Mouse (Mus musculus): ENCODE data around the gene Olfr221. TPM values are rescaled to one million over a fixed set of nuclear protein-coding genes. Genes with fewer than 3 reads are reported as not detected.
A peak's percentile ranks its signal among the peaks of the same experiment; 100 is the strongest.

The Olfr221 gene
- polyA plus RNA-seq, 1 experiment: not detected

- Histone ChIP-seq H3K27me3 (ENCODE audit: control insufficient read depth, insufficient read depth, insufficient read length) (no peaks in the 10 kb centered on the region), H3ac (ENCODE audit: control insufficient read depth, insufficient read length, low read depth) (no peak overlapping the region), H3K79me2 (ENCODE audit: control insufficient read depth, insufficient read depth) (peaks cover 29% of the 10 kb centered on the region), H3K4me3 (ENCODE audit: insufficient read depth, poor library complexity, severe bottlenecking) (no peak overlapping the region), H3K79me3 (ENCODE audit: low read depth) (peaks cover 5% of the 10 kb centered on the region), H3K36me3 (ENCODE audit: control insufficient read depth, insufficient read depth) (peaks cover 38% of the 10 kb centered on the region)
- no peak for TF ChIP-seq MYOD1 (IDR thresholded peaks at IDR 0.05; ENCODE audit: control insufficient read depth, insufficient read length, low read depth)
- TF ChIP-seq CEBPB (IDR thresholded peaks at IDR 0.05; ENCODE audit: low read depth): no peak
- no peak for TF ChIP-seq CTCF (IDR thresholded peaks at IDR 0.05; ENCODE audit: control insufficient read depth, insufficient read depth, insufficient read length)
- no peak for TF ChIP-seq FOSL1 (IDR thresholded peaks at IDR 0.05; ENCODE audit: insufficient read depth, low read length, poor library complexity, severe bottlenecking)
- TF ChIP-seq MAX (IDR thresholded peaks at IDR 0.05): no peak
- TF ChIP-seq USF1 (IDR thresholded peaks at IDR 0.05; ENCODE audit: low read depth): no peak
- TF ChIP-seq MYOG (IDR thresholded peaks at IDR 0.05; ENCODE audit: control insufficient read depth, extremely low read depth, insufficient read length): no peak
These were observed 55.1 kb downstream of the Olfr221 start for GRCm38 (mm10) chr14:51987177-51987576.

GRCm38 (mm10) chr14:51986153-51986505, 56.1 kb downstream of the Olfr221 start:
- Histone ChIP-seq H3K79me3 (ENCODE audit: low read depth) (peaks cover 5% of the 10 kb centered on the region), H3K36me3 (ENCODE audit: control insufficient read depth, insufficient read depth) (peaks cover 30% of the 10 kb centered on the region), H3K4me3 (ENCODE audit: insufficient read depth, poor library complexity, severe bottlenecking) (peak overlapping the region; percentile 59), H3ac (ENCODE audit: control insufficient read depth, insufficient read length, low read depth) (peak overlapping the region; percentile 58), H3K79me2 (ENCODE audit: control insufficient read depth, insufficient read depth) (peaks cover 29% of the 10 kb centered on the region), H3K27me3 (ENCODE audit: control insufficient read depth, insufficient read depth, insufficient read length) (no peaks in the 10 kb centered on the region)
- TF ChIP-seq MYOD1 (IDR thresholded peaks at IDR 0.05; ENCODE audit: control insufficient read depth, insufficient read length, low read depth) (no peak), CEBPB (IDR thresholded peaks at IDR 0.05; ENCODE audit: low read depth) (peak; percentile 47)

DNA sequence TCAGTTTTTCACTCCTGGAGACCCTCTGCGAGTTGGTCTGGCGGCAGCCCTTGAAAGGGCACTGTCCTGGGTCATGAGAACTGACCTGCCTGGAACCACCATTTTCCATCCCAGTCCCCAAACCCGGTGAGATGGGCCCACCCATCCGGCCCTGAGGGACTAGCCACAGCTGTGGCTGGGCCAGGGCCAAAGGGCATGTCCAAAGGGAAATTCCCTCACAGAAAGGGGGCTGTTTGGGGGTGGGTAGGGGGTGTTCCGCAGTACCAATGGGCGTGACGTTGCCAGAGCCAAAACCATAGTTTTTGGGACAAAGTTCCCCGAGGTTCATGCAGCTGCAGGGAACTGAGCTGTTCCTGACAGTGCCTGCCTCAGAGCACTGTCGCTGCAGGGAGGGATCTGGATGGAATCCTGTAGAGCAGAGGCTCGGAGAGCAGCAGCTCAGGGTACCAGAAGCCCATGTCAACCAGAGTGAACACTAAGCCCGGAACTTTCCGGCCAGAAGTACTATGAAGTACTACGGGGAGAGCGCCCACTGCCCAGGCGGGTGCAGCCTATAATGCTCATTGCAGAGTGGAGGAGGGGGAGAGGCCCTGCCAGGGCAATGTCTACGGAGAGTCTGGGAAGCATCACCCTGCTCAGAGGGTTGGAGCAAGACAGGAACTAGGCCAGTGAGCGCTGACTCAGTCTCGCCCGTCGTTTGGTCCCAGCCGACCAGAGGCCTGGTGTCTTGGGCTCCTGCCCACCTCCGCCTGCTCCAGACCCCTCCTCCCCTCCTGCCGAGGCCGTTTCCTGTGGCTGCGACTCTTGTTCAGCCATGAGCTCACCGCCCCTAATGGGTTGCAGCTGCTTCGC, 56.7 kb downstream of the Olfr221 start:
- Histone ChIP-seq H3K79me3 (ENCODE audit: low read depth) (peaks cover 5% of the 10 kb centered on the region), H3K36me3 (ENCODE audit: control insufficient read depth, insufficient read depth) (peaks cover 24% of the 10 kb centered on the region), H3K79me2 (ENCODE audit: control insufficient read depth, insufficient read depth) (peaks cover 29% of the 10 kb centered on the region), H3K4me3 (ENCODE audit: insufficient read depth, poor library complexity, severe bottlenecking) (peak overlapping the region; percentile 59), H3K27me3 (ENCODE audit: control insufficient read depth, insufficient read depth, insufficient read length) (no peaks in the 10 kb centered on the region), H3ac (ENCODE audit: control insufficient read depth, insufficient read length, low read depth) (peak overlapping the region; percentile 99)
- TF ChIP-seq MYOG (IDR thresholded peaks at IDR 0.05; ENCODE audit: control insufficient read depth, extremely low read depth, insufficient read length): no peak
- peak; percentile 76 for TF ChIP-seq MYOD1 (IDR thresholded peaks at IDR 0.05; ENCODE audit: control insufficient read depth, insufficient read length, low read depth)

DNA sequence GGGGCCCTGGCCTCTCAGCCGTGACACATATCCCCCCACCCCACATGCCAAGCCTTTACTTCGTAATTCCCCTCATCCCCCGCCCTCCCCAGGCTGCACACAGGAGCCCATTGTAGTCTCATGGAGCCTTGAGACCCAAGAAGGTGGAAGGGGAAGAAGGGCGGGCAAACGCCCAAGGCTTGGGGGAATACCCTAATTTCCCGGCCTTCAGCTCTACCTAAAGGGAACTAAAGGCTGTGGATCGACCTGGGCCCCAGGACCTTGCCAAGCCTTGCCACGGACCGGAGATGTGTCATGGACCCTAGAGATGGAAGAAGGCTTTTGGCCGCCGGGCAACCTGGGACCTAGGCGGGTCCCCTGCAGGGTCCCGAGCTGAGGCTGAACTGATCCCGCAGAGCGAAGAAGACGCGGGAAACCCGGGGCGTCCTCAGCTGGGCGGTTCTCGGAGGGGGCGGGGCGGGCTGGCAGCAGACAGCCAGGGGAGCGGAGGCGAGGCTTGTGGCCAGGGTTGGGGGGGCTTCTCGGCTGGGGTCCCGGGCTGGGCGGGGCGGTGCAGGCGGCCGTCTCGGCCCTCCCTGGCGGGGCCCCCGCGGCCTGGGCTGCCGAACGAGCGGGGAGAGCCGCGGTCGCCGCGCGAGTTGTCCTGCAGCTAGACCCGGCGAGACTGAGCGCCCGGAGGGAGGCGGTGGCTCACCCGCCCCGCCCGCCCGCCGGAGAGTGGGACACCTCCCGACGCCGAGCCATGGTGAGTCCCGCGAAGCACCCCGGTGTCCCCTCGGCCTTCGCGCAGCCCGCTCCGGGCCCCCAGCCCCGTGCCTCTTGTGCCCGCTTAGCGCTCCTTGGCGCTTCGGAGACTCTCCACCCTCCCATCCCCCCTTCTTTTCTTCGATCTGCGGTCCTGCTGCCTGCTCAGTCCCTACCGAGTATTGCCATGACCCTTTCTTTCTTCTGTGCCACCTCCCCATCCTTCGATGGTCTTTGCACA, 57.7 kb downstream of the Olfr221 start, which contains the start of gene Arhgef40:
Gene Arhgef40 (plus strand): TSS at position 473 of the 985 bp plus-strand sequence.
- Histone ChIP-seq H3K4me3 (ENCODE audit: insufficient read depth, poor library complexity, severe bottlenecking) (peak within 1 kb of the TSS; percentile 59), H3K27me3 (ENCODE audit: control insufficient read depth, insufficient read depth, insufficient read length) (no peaks in the 10 kb centered on the region), H3ac (ENCODE audit: control insufficient read depth, insufficient read length, low read depth) (peak within 1 kb of the TSS; percentile 99), H3K36me3 (ENCODE audit: control insufficient read depth, insufficient read depth) (peaks cover 18% of the 10 kb centered on the region), H3K79me2 (ENCODE audit: control insufficient read depth, insufficient read depth) (peaks cover 29% of the 10 kb centered on the region), H3K79me3 (ENCODE audit: low read depth) (peaks cover 5% of the 10 kb centered on the region)
- TF ChIP-seq MYOD1 (IDR thresholded peaks at IDR 0.05; ENCODE audit: control insufficient read depth, insufficient read length, low read depth) (no peak), MYOG (IDR thresholded peaks at IDR 0.05; ENCODE audit: control insufficient read depth, extremely low read depth, insufficient read length) (no peak), CEBPB (IDR thresholded peaks at IDR 0.05; ENCODE audit: low read depth) (no peak)

Other genes starting within 250 kb of the Olfr221 start
- not detected for gene AY358078, start 242.4 kb downstream of the Olfr221 start, polyA plus RNA-seq (2012; fragmentation: generic; extraction: Trizol)
- not detected for gene Ear6, start 188.8 kb downstream of the Olfr221 start, polyA plus RNA-seq (2012; fragmentation: generic; extraction: Trizol)
- 20.1 TPM for gene Mettl17, start 157.6 kb downstream of the Olfr221 start, polyA plus RNA-seq (2012; fragmentation: generic; extraction: Trizol)
- gene Slc39a2, start 149.6 kb downstream of the Olfr221 start, polyA plus RNA-seq (2012; fragmentation: generic; extraction: Trizol): 0.08 TPM
- gene Ndrg2, start 128.3 kb downstream of the Olfr221 start, polyA plus RNA-seq (2012; fragmentation: generic; extraction: Trizol): 24.7 TPM
- gene Tppp2, start 124.0 kb downstream of the Olfr221 start, polyA plus RNA-seq (2012; fragmentation: generic; extraction: Trizol): not detected
- not detected for gene Rnase13, start 119.7 kb downstream of the Olfr221 start, polyA plus RNA-seq (2012; fragmentation: generic; extraction: Trizol)
- 55.6 TPM for gene Arhgef40, start 57.7 kb downstream of the Olfr221 start, polyA plus RNA-seq (2012; fragmentation: generic; extraction: Trizol)
- 0.46 TPM for gene Tmem253, start 26.8 kb downstream of the Olfr221 start, polyA plus RNA-seq (2012; fragmentation: generic; extraction: Trizol)
- 17.6 TPM for gene Zfp219, start 21.7 kb downstream of the Olfr221 start, polyA plus RNA-seq (2012; fragmentation: generic; extraction: Trizol)
- 231 TPM for gene Hnrnpc, start 61.6 kb upstream of the Olfr221 start, polyA plus RNA-seq (2012; fragmentation: generic; extraction: Trizol)
- gene Rpgrip1, start 68.2 kb upstream of the Olfr221 start, polyA plus RNA-seq (2012; fragmentation: generic; extraction: Trizol): 2.4 TPM
- 25.3 TPM for gene Supt16, start 155.0 kb upstream of the Olfr221 start, polyA plus RNA-seq (2012; fragmentation: generic; extraction: Trizol)
- gene Chd8, start 215.3 kb upstream of the Olfr221 start, polyA plus RNA-seq (2012; fragmentation: generic; extraction: Trizol): 23.0 TPM
- gene Tox4, start 236.7 kb upstream of the Olfr221 start, polyA plus RNA-seq (2012; fragmentation: generic; extraction: Trizol): 18.3 TPM
- gene Rab2b, start 237.1 kb upstream of the Olfr221 start, polyA plus RNA-seq (2012; fragmentation: generic; extraction: Trizol): 5.5 TPM